Mouse (Mus musculus) intestine, embryonic 16.5 days (tissue): ENCODE results near the gene Btbd9. TPM values are rescaled to one million over a fixed set of nuclear protein-coding genes. Genes with fewer than 3 reads are reported as not detected.
"Not testable (repeated sequence)": the region's sequence is repeated elsewhere in the genome, so short reads cannot be mapped to it uniquely, and the experiment has no call there.

Source experiments
- ATAC-seq: fragments of 200-750 bp; cut with Nextera tagmentation; 2 replicates; pipeline ENCODE4 v1.8.0; 2017; ENCODE audit warnings: moderate TSS enrichment, moderate library complexity
- H3K27ac ChIP-seq: fragments of 300-500 bp; sonication (generic); 2 replicates; pipeline ENCODE4 v1.5.1; 2014; ENCODE audit warnings: mild to moderate bottlenecking, low read length
- H3K27me3 ChIP-seq: fragments of 300-500 bp; sonication (generic); replicated peaks from 2 replicates; pipeline ENCODE4 v1.6.1; 2014; ENCODE audit warnings: low read length, control low read depth, mixed read lengths; ENCODE audit not compliant: control insufficient read depth, insufficient read depth
- H3K36me3 ChIP-seq: fragments of 300-500 bp; sonication (generic); 2 replicates; pipeline ENCODE4 v1.6.1; 2014; ENCODE audit warnings: low read length, control low read depth; ENCODE audit not compliant: control insufficient read depth, insufficient read depth
- H3K4me1 ChIP-seq: fragments of 300-500 bp; sonication (generic); 2 replicates; pipeline ENCODE4 v1.6.1; 2014; ENCODE audit warnings: low read length, control low read depth, mixed read lengths; ENCODE audit not compliant: control insufficient read depth, insufficient read depth
- H3K4me2 ChIP-seq: fragments of 300-500 bp; sonication (generic); 2 replicates; pipeline ENCODE4 v1.6.1; 2014; ENCODE audit warnings: low read depth, low read length, control low read depth
- H3K4me3 ChIP-seq: fragments of 300-500 bp; sonication (generic); 2 replicates; pipeline ENCODE4 v1.5.1; 2014; ENCODE audit warnings: mild to moderate bottlenecking, low read length
- H3K9ac ChIP-seq: fragments of 300-500 bp; sonication (generic); 2 replicates; pipeline ENCODE4 v1.6.1; 2014; ENCODE audit warnings: low read depth, low read length
- H3K9me3 ChIP-seq: fragments of 300-500 bp; sonication (generic); 2 replicates; pipeline ENCODE4 v1.6.1; 2016; ENCODE audit warnings: low read length, control low read depth; ENCODE audit not compliant: control insufficient read depth
- WGBS: fragments of 180-500 bp; shearing (Covaris S2); extraction: QIAGEN DNeasy Blood & Tissue Kit; methylation state at CpG from one replicate; pipeline ENCODE4 v1.1.7; 2014; 5-methylcytosine and 5-hydroxymethylcytosine counted together
- polyA plus RNA-seq: library from polyadenylated mRNA; unstranded; fragments of >200 nt; fragmentation: Nextera tagmentation; extraction: Ambion mirVana; gene quantifications from 2 replicates; pipeline ENCODE4 v1.2.1, GENCODE M21; 2015

The Btbd9 gene
- polyA plus RNA-seq, 1 experiment from 2014 or later = 51.6 TPM

GRCm38 (mm10) chr17:30513034-30513433, 63.3 kb downstream of the Btbd9 start:
- no peaks in the 10 kb centered on the region for H3K27me3 ChIP-seq
- H3K9ac ChIP-seq = no peak overlapping the region
- H3K36me3 ChIP-seq = no peaks in the 10 kb centered on the region
- H3K27ac ChIP-seq = 0 out of 2 replicates have a peak overlapping the region, but pooled peaks have one; percentile 13
- no peaks in the 10 kb centered on the region for H3K9me3 ChIP-seq
- ATAC-seq = peak; percentile 38; the same call in 1 of the 2 replicates
- no peak overlapping the region for H3K4me3 ChIP-seq
- H3K4me2 ChIP-seq = no peak overlapping the region
- WGBS = 68% methylated on average over 9 of the region's 9 CpGs
- peaks cover 14% of the 10 kb centered on the region; the same call in 1 of the 2 replicates for H3K4me1 ChIP-seq

- 68% methylated on average over 7 of the region's 7 CpGs for WGBS
- Histone ChIP-seq H3K9ac (no peak overlapping the region), H3K36me3 (no peaks in the 10 kb centered on the region), H3K27ac (no peak overlapping the region), H3K27me3 (no peaks in the 10 kb centered on the region), H3K4me1 (peaks cover 14% of the 10 kb centered on the region; the same call in 1 of the 2 replicates), H3K4me3 (no peak overlapping the region), H3K9me3 (no peaks in the 10 kb centered on the region), H3K4me2 (no peak overlapping the region)
- no peak for ATAC-seq
Observed at GRCm38 (mm10) chr17:30512531-30512930, 63.8 kb downstream of the Btbd9 start.

GRCm38 (mm10) chr17:30512007-30512406, 64.3 kb downstream of the Btbd9 start:
- ATAC-seq = no peak
- peaks cover 14% of the 10 kb centered on the region; the same call in 1 of the 2 replicates for H3K4me1 ChIP-seq
- H3K4me2 ChIP-seq = no peak overlapping the region
- H3K9me3 ChIP-seq = no peaks in the 10 kb centered on the region
- H3K27ac ChIP-seq = no peak overlapping the region
- H3K4me3 ChIP-seq = no peak overlapping the region
- no peaks in the 10 kb centered on the region for H3K27me3 ChIP-seq
- 72% methylated on average over 4 of the region's 4 CpGs for WGBS
- no peak overlapping the region for H3K9ac ChIP-seq
- H3K36me3 ChIP-seq = no peaks in the 10 kb centered on the region

- Histone ChIP-seq H3K4me2 (no peak overlapping the region), H3K9me3 (no peaks in the 10 kb centered on the region), H3K4me1 (peaks cover 14% of the 10 kb centered on the region; the same call in 1 of the 2 replicates), H3K9ac (no peak overlapping the region), H3K27me3 (no peaks in the 10 kb centered on the region), H3K4me3 (no peak overlapping the region), H3K36me3 (no peaks in the 10 kb centered on the region), H3K27ac (no peak overlapping the region)
- ATAC-seq = no peak
- WGBS = 77% methylated on average over 6 of the region's 6 CpGs
Observed at GRCm38 (mm10) chr17:30511399-30511798, 64.9 kb downstream of the Btbd9 start.

- Histone ChIP-seq H3K4me2 (no peak overlapping the region), H3K4me1 (peaks cover 14% of the 10 kb centered on the region; the same call in 1 of the 2 replicates), H3K27ac (no peak overlapping the region), H3K9ac (no peak overlapping the region), H3K27me3 (no peaks in the 10 kb centered on the region), H3K4me3 (no peak overlapping the region), H3K9me3 (no peaks in the 10 kb centered on the region), H3K36me3 (no peaks in the 10 kb centered on the region)
- no peak for ATAC-seq
- 76% methylated on average over 6 of the region's 6 CpGs for WGBS
Observed at GRCm38 (mm10) chr17:30510171-30510570, 66.1 kb downstream of the Btbd9 start.

- Histone ChIP-seq H3K27me3 (no peaks in the 10 kb centered on the region), H3K27ac (no peak overlapping the region), H3K4me2 (no peak overlapping the region), H3K4me1 (peaks cover 14% of the 10 kb centered on the region; the same call in 1 of the 2 replicates), H3K36me3 (no peaks in the 10 kb centered on the region; the same call in 1 of the 2 replicates), H3K9ac (no peak overlapping the region), H3K9me3 (no peaks in the 10 kb centered on the region), H3K4me3 (no peak overlapping the region)
- ATAC-seq = no peak
- WGBS = 87% methylated on average over 6 of the region's 6 CpGs
Observed at GRCm38 (mm10) chr17:30509646-30510045, 66.6 kb downstream of the Btbd9 start.

GRCm38 (mm10) chr17:30507636-30508576, 68.4 kb downstream of the Btbd9 start:
- H3K9ac ChIP-seq = no peak overlapping the region
- no peaks in the 10 kb centered on the region for H3K27me3 ChIP-seq
- no peak overlapping the region for H3K27ac ChIP-seq
- ATAC-seq = no peak
- no peaks in the 10 kb centered on the region; the same call in 1 of the 2 replicates for H3K36me3 ChIP-seq
- no peak overlapping the region for H3K4me2 ChIP-seq
- no peak overlapping the region for H3K4me3 ChIP-seq
- no peaks in the 10 kb centered on the region for H3K9me3 ChIP-seq
- 61% methylated on average over 9 of the region's 9 CpGs for WGBS
- H3K4me1 ChIP-seq = peaks cover 7% of the 10 kb centered on the region; the same call in 1 of the 2 replicates

GRCm38 (mm10) chr17:30506916-30507315, 69.4 kb downstream of the Btbd9 start:
- Histone ChIP-seq H3K27me3 (no peaks in the 10 kb centered on the region), H3K4me3 (no peak overlapping the region), H3K4me1 (0 out of 2 replicates have a peak, but pooled peaks cover under 1% of the 10 kb centered on the region), H3K4me2 (no peak overlapping the region), H3K9me3 (no peaks in the 10 kb centered on the region), H3K9ac (no peak overlapping the region), H3K27ac (no peak overlapping the region), H3K36me3 (no peaks in the 10 kb centered on the region; the same call in 1 of the 2 replicates)
- 62% methylated on average over 5 of the region's 5 CpGs for WGBS
- ATAC-seq = no peak

GRCm38 (mm10) chr17:30499541-30499940, 76.7 kb downstream of the Btbd9 start:
- not testable (repeated sequence) for H3K27me3 ChIP-seq, H3K4me3 ChIP-seq, ATAC-seq, H3K9ac ChIP-seq, H3K9me3 ChIP-seq, H3K4me2 ChIP-seq, H3K4me1 ChIP-seq, H3K27ac ChIP-seq, H3K36me3 ChIP-seq
- 92% methylated on average over 11 of the region's 11 CpGs for WGBS
